ENCODE assay signal across 8 mouse cellular contexts in the genomic region with DNA sequence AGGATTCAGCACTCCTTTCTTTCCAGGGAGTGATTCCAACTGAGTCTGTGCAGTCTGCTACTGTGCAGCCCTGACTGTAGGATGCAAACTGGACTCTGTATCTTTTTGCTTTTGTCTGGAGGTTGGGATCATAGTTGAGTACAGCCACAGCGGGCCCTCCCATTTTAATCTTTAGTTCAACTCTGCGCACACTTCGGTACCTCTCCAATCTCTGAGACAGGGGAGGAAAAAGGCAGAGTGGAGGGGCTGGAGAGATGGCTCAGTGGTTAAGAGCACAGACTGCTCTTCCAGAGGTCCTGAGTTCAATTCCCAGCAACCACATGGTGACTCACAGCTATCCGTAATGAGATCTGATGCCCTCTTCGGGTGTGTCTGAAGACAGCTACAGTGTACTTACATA. TPM values are rescaled to one million over a fixed set of nuclear protein-coding genes. Genes with fewer than 3 reads are reported as not detected.
DNase-seq lines count a peak whose midpoint lies in the region; ATAC-seq and TF ChIP-seq lines count a peak whose summit lies in the region.
"Not testable (repeated sequence)": the region's sequence is repeated elsewhere in the genome, so short reads cannot be mapped to it uniquely, and the experiment has no call there.

No protein-coding gene starts in this region.

- peak; percentile 25 for DNase-seq in MEL-GATA-1-ER (ENCODE audit: extremely low read depth, low read depth)
- peak; percentile 53 for DNase-seq in c-Kit-positive CD71-positive TER-119-positive erythroid progenitor cells, embryonic 14.5 days (ENCODE audit: low spot score)
- DNase-seq in heart, adult 11 months = peak; percentile 76
- not testable (repeated sequence) for DNase-seq in liver, embryonic 11.5 days (ENCODE audit: low spot score); liver, embryonic 14.5 days (ENCODE audit: low read depth in 3 of 3, low spot score in 3 of 3); liver, postnatal 0 days
- peak; percentile 18 to 65 for DNase-seq in spleen, postnatal 4 days (ENCODE audit: low spot score in 2 of 2)

- H3K27me3 ChIP-seq in heart, embryonic 12.5 days (replicated peaks); liver, embryonic 11.5 days (replicated peaks; ENCODE audit: control insufficient read depth, insufficient read depth, low read length); liver, embryonic 14.5 days (ENCODE audit: control insufficient read depth, insufficient read depth, low read length); liver, postnatal 0 days (ENCODE audit: insufficient read depth, low read length): not testable (repeated sequence)

- not testable (repeated sequence) for ATAC-seq in heart, embryonic 12.5 days (ENCODE audit: insufficient number of reproducible peaks, low FRiP score); liver, embryonic 11.5 days (replicated peaks; ENCODE audit: low FRiP score); liver, embryonic 14.5 days (ENCODE audit: insufficient read depth); liver, postnatal 0 days

- H3K9ac ChIP-seq in heart, embryonic 12.5 days; liver, embryonic 11.5 days (ENCODE audit: low read depth, low read length): not testable (repeated sequence)
- peak overlapping the region; percentile 97 for H3K9ac ChIP-seq in liver, embryonic 14.5 days (replicated peaks)
- peak overlapping the region; percentile 81 for H3K9ac ChIP-seq in liver, postnatal 0 days (replicated peaks)

- peaks cover 24% of the 10 kb centered on the region for H3K4me1 ChIP-seq in heart, embryonic 12.5 days (replicated peaks)
- H3K4me1 ChIP-seq in liver, embryonic 11.5 days (replicated peaks; ENCODE audit: control insufficient read depth, insufficient read depth, low read length) = peaks cover 37% of the 10 kb centered on the region
- H3K4me1 ChIP-seq in liver, embryonic 14.5 days (replicated peaks; ENCODE audit: control insufficient read depth in 2 of 2, insufficient read depth in 2 of 2, low read length in 1 of 2) = peaks cover 49 to 51% of the 10 kb centered on the region in 2 experiments
- peaks cover 18% of the 10 kb centered on the region for H3K4me1 ChIP-seq in liver, postnatal 0 days (ENCODE audit: insufficient read depth)

- not testable (repeated sequence) for TF ChIP-seq EP300 in liver, embryonic 14.5 days (IDR thresholded peaks at IDR 0.05; ENCODE audit: low read depth); liver, postnatal 0 days (IDR thresholded peaks at IDR 0.05; ENCODE audit: low read depth)

- not testable (repeated sequence) for TF ChIP-seq CTCF in liver, embryonic 14.5 days (IDR thresholded peaks at IDR 0.05; ENCODE audit: low read depth); liver, postnatal 0 days (IDR thresholded peaks at IDR 0.05; ENCODE audit: low read depth)

- H3K9me3 ChIP-seq in heart, embryonic 12.5 days (replicated peaks); liver, embryonic 11.5 days (ENCODE audit: control insufficient read depth, low read length); liver, embryonic 14.5 days (ENCODE audit: control insufficient read depth, low read length); liver, postnatal 0 days (ENCODE audit: low read length): not testable (repeated sequence)

- H3K36me3 ChIP-seq in heart, embryonic 12.5 days = peaks cover 17% of the 10 kb centered on the region; the same call in 1 of the 2 replicates
- peaks cover 10% of the 10 kb centered on the region for H3K36me3 ChIP-seq in liver, embryonic 11.5 days (ENCODE audit: control insufficient read depth, insufficient read depth, low read length)
- H3K36me3 ChIP-seq in liver, embryonic 14.5 days (replicated peaks; ENCODE audit: control insufficient read depth, insufficient read depth, low read depth) = peaks cover 25% of the 10 kb centered on the region
- peaks cover 23% of the 10 kb centered on the region for H3K36me3 ChIP-seq in liver, postnatal 0 days (replicated peaks; ENCODE audit: insufficient read depth, low read length)

- WGBS in heart, embryonic 12.5 days = 72% methylated on average over 5 of the region's 5 CpGs
- 47% methylated on average over 5 of the region's 5 CpGs for WGBS in liver, embryonic 11.5 days
- WGBS in liver, embryonic 14.5 days (ENCODE audit: insufficient replicate concordance) = 14% methylated on average over 5 of the region's 5 CpGs
- WGBS in liver, postnatal 0 days (ENCODE audit: insufficient replicate concordance) = 59% methylated on average over 5 of the region's 5 CpGs

- not testable (repeated sequence) for H3K27ac ChIP-seq in heart, embryonic 12.5 days (ENCODE audit: poor library complexity, severe bottlenecking)
- H3K27ac ChIP-seq in liver, embryonic 11.5 days (ENCODE audit: low read depth, low read length) = peak overlapping the region; percentile 88
- peak overlapping the region; percentile 100 for H3K27ac ChIP-seq in liver, embryonic 14.5 days
- H3K27ac ChIP-seq in liver, postnatal 0 days (ENCODE audit: low read depth) = peak overlapping the region; percentile 83

- H3K4me2 ChIP-seq in heart, embryonic 12.5 days = peak overlapping the region; percentile 36; the same call in 1 of the 2 replicates
- H3K4me2 ChIP-seq in liver, embryonic 11.5 days = peak overlapping the region; percentile 79
- peak overlapping the region; percentile 74 for H3K4me2 ChIP-seq in liver, embryonic 14.5 days (ENCODE audit: low read depth)
- peak overlapping the region; percentile 93 for H3K4me2 ChIP-seq in liver, postnatal 0 days (ENCODE audit: low read depth, low read length)

- not testable (repeated sequence) for H3K4me3 ChIP-seq in heart, embryonic 12.5 days
- H3K4me3 ChIP-seq in liver, embryonic 11.5 days (ENCODE audit: low read depth, low read length) = peak overlapping the region; percentile 87; the same call in 1 of the 2 replicates
- peak overlapping the region; percentile 80 to 95 for H3K4me3 ChIP-seq in liver, embryonic 14.5 days (ENCODE audit: insufficient read depth in 1 of 2, low read depth in 2 of 2, low read length in 2 of 2)
- peak overlapping the region; percentile 91 for H3K4me3 ChIP-seq in liver, postnatal 0 days (ENCODE audit: low read depth, low read length)

RNA-seq across cellular contexts. Expression of a gene that starts 1.6 kb away (rescaled TPM):
- polyA plus RNA-seq in heart, embryonic 12.5 days (2016; fragmentation: Nextera tagmentation; extraction: Ambion mirVana) = 32.3 and 33.4 TPM in 2 replicates
- polyA plus RNA-seq in liver, embryonic 11.5 days (2014; fragmentation: Nextera tagmentation; extraction: Ambion mirVana) = 38.0 and 44.1 TPM in 2 replicates
- 18.0 and 28.8 TPM in 2 replicates for polyA plus RNA-seq in liver, embryonic 14.5 days (2012; rRNA removed)
- polyA plus RNA-seq in liver, embryonic 14.5 days (2014; fragmentation: Nextera tagmentation; extraction: Ambion mirVana) = 50.0 and 55.7 TPM in 2 replicates
- polyA plus RNA-seq in liver, postnatal 0 days (2015; fragmentation: Nextera tagmentation; extraction: Ambion mirVana) = 41.5 and 47.7 TPM in 2 replicates

RNA-seq across cellular contexts. Expression of a gene that starts 1.8 kb away (rescaled TPM):
- polyA plus RNA-seq in heart, embryonic 12.5 days (2016; fragmentation: Nextera tagmentation; extraction: Ambion mirVana) = 18.4 and 19.4 TPM in 2 replicates
- polyA plus RNA-seq in liver, embryonic 11.5 days (2014; fragmentation: Nextera tagmentation; extraction: Ambion mirVana) = 62.6 and 68.2 TPM in 2 replicates
- 19.9 and 26.2 TPM in 2 replicates for polyA plus RNA-seq in liver, embryonic 14.5 days (2012; rRNA removed)
- 26.7 and 31.2 TPM in 2 replicates for polyA plus RNA-seq in liver, embryonic 14.5 days (2014; fragmentation: Nextera tagmentation; extraction: Ambion mirVana)
- 9.2 and 13.2 TPM in 2 replicates for polyA plus RNA-seq in liver, postnatal 0 days (2015; fragmentation: Nextera tagmentation; extraction: Ambion mirVana)

RNA-seq across cellular contexts. Expression of a gene that starts 28.1 kb away (rescaled TPM):
- polyA plus RNA-seq in heart, embryonic 12.5 days (2016; fragmentation: Nextera tagmentation; extraction: Ambion mirVana) = 17.4 TPM in 2 replicates
- polyA plus RNA-seq in liver, embryonic 11.5 days (2014; fragmentation: Nextera tagmentation; extraction: Ambion mirVana) = 13.8 and 15.7 TPM in 2 replicates
- 16.7 and 18.3 TPM in 2 replicates for polyA plus RNA-seq in liver, embryonic 14.5 days (2012; rRNA removed)
- polyA plus RNA-seq in liver, embryonic 14.5 days (2014; fragmentation: Nextera tagmentation; extraction: Ambion mirVana) = 13.3 and 14.7 TPM in 2 replicates
- polyA plus RNA-seq in liver, postnatal 0 days (2015; fragmentation: Nextera tagmentation; extraction: Ambion mirVana) = 7.9 and 8.1 TPM in 2 replicates

RNA-seq across cellular contexts. Expression of a gene that starts 41.6 kb away (rescaled TPM):
- polyA plus RNA-seq in heart, embryonic 12.5 days (2016; fragmentation: Nextera tagmentation; extraction: Ambion mirVana) = 10.3 and 12.1 TPM in 2 replicates
- 5.5 and 5.7 TPM in 2 replicates for polyA plus RNA-seq in liver, embryonic 11.5 days (2014; fragmentation: Nextera tagmentation; extraction: Ambion mirVana)
- polyA plus RNA-seq in liver, embryonic 14.5 days (2012; rRNA removed) = 0.36 and 0.48 TPM in 2 replicates
- 0.81 and 1.00 TPM in 2 replicates for polyA plus RNA-seq in liver, embryonic 14.5 days (2014; fragmentation: Nextera tagmentation; extraction: Ambion mirVana)
- 0.62 and 0.73 TPM in 2 replicates for polyA plus RNA-seq in liver, postnatal 0 days (2015; fragmentation: Nextera tagmentation; extraction: Ambion mirVana)

RNA-seq across cellular contexts. Expression of a gene that starts 57.6 kb away (rescaled TPM):
- polyA plus RNA-seq in heart, embryonic 12.5 days (2016; fragmentation: Nextera tagmentation; extraction: Ambion mirVana) = 33.8 and 37.8 TPM in 2 replicates
- polyA plus RNA-seq in liver, embryonic 11.5 days (2014; fragmentation: Nextera tagmentation; extraction: Ambion mirVana) = 49.8 and 54.3 TPM in 2 replicates
- 20.0 and 23.9 TPM in 2 replicates for polyA plus RNA-seq in liver, embryonic 14.5 days (2012; rRNA removed)
- polyA plus RNA-seq in liver, embryonic 14.5 days (2014; fragmentation: Nextera tagmentation; extraction: Ambion mirVana) = 17.2 and 18.8 TPM in 2 replicates
- polyA plus RNA-seq in liver, postnatal 0 days (2015; fragmentation: Nextera tagmentation; extraction: Ambion mirVana) = 16.9 and 19.0 TPM in 2 replicates

Comparison
In these comparisons a context has a peak if more than half of its experiments do, and no peak if none do; other contexts are left out.
1. H3K4me2 ChIP-seq: peak in every context shown above with its lines; median percentile 93 in liver, postnatal 0 days; 79 in liver, embryonic 11.5 days; 74 in liver, embryonic 14.5 days; 36 in heart, embryonic 12.5 days.